Mouse (Mus musculus) v-Abl transformed pro-B cells (cell line): ENCODE measurements around the gene Xrcc5.

Source experiments
- in situ Hi-C, 2 experiments: fragments of 400-800 bp; cut with MboI; formaldehyde crosslinking; loops; one replicate each; pipeline ENCODE4 v1.15.1; 2025; ENCODE audit not compliant: unreplicated experiment in 2 of 2

The Xrcc5 gene

DNA sequence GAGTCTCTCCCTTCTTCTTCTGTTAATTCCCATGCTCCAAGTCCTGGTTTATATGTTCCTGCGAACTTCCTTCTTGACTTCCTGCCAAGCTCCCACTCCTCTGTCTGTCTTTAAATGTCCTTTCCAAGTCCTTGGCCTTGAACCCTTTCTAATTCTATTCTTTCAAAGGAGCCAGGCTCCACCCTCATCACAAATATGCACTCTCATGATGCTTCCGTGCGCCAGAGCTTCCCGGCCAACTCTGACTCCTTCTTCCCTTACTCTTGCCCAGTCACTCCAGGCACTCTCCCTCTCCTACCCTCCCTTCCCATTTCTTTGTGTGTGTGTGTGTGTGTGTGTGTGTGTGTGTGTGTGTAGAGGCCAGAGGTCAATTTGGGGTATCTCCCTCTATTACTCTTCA, 70.9 kb downstream of the Xrcc5 start:
- in situ Hi-C loops, result no loop called here

DNA sequence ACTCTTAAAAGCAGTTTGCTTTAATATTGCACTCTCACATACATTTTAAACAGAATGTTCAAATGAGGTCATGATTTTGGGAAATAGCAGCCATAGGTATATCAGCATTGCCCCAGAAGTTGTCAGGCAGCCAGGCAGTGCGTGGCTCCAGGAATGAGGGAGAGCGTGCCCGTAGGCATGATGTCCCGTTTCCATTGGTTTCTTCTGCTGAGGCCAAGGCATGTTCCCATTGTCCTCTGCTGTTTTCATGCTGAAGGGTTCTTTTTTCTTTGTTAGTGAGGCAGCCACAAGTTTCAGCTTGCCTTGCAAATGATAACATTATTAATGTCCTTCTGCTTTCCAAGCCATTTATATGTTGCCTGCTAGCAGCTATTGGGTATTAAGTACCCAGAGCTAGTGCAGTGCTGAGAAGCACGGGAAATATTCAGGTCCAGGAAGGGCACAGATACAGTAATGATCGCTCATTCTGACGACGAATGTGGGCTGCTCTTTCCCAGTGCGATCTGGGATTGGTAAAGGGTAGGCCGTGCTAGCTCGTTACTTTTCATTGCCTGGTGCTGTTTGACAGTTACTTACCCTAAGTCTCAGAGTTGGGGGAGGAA, 72.6 kb downstream of the Xrcc5 start:
- in situ Hi-C loops, result no loop called here

DNA sequence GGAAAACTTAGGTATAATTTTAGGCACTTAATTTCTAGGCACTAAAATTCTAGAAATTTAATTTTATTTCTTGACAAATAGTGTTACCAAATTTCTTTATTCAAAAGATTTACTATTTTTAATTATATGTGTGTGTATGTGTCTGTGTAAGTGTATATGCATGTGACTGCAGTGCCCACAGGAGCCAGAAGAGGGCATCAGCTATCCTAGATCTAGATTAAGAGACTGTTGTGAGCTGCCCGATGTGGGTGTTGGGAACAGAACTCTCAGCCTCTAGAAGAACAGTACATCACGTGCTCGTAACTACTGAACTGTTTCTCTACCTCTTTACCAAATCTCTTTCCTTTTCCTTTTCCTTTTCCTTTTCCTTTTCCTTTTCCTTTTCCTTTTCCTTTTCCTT, 73.3 kb downstream of the Xrcc5 start:
- in situ Hi-C loops, result no loop called here

DNA sequence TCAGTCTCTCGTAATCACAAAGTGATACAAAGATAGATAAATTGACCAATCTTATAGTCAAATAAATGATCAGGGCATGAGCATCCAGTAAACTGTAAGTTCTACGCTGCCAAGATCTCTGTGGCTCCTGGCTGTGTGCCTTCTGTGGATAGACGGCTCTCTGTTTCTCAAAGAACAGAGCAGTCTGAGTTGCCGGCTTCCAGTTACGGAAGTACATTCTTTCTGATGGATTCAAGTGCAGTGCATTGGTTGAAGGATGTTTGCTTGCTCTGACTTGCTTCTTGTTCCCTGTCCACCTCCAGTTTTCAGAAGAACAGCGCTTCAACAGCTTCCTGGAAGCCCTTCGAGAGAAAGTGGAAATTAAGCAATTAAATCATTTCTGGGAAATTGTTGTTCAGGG, 75.8 kb downstream of the Xrcc5 start:
- in situ Hi-C loops, result no loop called here

DNA sequence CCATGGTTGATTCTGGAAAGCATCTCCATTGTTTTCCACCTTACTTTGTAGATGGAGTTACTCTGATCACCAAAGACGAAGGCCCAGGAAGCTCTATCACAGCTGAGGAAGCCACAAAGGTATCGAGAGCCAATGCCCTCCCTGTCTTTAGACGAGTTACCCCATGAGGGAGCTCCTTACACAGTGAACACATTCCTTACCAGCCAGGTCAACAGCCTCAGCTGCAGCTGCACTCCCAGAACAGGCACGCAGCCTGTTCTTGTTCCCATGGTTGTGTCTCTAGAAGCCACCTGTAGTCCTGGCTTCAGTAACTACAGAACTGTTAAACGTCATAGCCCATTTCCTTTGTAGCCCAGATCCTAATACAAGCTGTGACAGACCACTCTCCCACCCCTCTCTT, 76.4 kb downstream of the Xrcc5 start:
- in situ Hi-C loops, result no loop called here

DNA sequence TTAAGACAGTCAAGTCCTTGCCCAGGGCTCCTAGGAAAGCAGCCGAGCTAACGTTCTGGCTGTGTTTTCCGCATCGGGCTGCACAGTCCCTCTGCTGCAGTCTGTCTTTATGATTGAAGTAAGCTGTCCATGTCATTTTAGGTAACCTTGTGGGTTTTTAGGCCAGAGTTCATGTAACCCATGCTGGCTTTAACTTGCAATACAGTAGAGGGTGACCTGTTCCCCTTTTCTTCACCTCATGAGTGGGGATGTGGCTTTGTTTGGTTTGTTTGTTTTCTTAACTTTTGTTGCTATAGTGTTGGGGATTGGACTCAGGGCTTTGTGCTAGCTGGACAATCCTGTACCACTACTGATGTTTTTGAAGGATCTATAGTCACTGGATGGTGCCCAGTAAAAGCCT, 83.2 kb downstream of the Xrcc5 start:
- in situ Hi-C loops, result no loop called here

DNA sequence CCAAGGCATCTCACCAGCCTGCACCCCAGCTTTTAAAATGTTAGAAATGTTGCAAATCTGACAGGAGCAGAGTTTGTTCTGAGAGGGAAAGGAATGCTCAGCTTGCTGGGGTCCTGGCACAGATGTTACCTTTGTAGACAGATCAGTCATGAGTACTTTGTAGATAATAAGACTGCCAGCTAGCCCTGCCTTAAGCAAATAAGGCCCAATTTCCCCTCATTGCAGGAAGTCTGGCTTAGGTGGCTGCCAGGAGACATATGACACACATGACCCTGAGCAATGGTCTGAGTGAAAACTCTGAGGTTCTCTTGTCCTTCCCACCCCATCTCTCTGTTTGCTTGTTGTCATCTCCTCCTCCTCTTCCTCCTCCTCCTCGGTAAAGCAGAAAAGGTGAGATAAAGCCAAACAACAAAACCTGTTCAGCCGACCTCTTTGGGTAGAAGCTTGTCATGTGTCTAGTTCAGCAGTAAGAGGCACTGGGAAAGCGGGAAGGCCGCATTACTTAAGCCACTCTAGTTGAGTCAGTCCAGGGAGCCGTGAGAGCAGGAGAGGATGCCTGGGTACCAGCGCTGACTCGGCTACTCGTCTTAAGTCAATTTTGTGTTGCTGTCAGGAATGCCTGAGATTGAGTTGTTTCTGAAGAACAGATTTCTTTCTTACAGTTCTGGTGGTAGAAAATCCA, 92.6 kb downstream of the Xrcc5 start:
- in situ Hi-C loops, result no loop called here

DNA sequence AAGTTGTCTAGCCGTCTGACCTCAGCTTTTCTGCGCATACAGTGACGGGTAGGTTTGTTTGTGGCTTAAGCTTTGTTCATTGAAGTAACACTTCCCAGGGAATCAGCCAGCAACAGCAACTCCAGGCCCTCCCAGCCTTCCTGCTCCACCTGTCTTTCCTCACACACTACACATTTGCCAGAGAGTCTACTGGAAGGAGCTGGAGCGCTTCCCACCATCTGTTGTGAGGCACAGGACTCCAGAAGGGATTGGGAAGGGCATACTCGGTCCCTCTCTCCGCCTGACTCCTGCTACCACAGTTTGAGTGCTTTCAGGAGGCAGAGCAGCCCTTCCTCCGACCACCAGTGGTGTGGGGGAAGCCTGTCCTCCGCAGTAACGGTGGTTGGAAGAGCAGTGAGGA, 93.4 kb downstream of the Xrcc5 start:
- in situ Hi-C loops, result no loop called here

DNA sequence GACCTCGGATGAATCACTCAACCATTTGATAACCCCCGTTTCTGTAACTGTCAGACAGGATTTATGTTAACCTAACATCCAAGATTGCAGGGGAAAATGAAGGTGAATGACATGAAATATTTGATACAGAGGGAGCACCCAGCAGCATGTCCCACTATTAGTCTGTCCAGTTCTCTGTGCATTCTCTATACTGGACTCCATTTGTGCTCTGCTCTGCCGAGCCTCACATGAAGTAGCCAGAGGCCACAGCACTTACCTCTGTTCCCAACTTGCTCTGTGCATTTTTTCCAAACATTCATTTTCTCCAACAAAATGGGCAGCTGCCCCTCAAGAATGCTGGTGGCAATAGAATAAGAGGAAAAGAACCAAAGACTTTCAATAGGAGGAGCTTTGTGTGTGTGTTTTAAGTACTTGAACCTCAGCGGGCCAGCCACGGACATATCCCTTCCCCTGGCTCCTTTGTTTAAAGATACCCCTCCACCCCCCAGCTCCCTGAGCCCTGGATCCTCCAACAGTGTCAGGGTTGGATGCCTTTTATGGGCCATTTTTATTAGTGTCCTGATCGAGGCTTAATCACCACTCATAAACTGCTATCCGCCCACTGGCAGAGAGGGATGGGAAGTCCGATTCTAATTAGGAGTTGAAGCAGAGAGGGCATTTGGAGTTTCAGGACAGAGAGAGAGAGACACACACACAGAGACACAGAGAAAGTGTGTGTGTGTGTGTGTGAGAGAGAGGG, 94.3 kb downstream of the Xrcc5 start:
- in situ Hi-C loops, result no loop called here

DNA sequence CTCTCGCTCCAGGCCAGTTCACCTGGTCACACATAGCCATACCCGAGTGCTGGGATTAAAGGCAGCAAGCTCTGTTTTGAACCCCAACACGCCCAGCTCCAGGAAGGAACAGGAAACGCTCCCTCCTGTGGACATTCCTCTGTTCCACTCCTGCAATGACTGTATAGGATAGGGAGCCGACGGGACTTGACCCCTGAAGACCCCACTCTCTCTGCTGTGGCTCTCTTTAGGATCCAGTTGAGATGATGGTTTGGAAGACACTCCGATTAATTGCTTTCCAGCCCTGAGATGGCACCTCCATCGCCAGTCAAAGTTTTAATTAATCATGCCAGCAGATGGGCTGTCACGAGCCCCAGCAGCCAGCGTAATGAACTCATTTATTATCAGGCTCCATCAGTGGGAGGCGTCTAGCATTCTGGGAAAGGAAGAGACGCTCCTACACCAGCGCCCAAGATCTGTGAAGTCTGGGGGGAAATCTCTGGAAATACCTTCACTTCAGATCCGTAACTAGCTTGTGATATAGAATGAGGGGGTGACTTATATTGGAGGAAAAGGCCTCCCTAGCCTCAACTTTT, 99.4 kb downstream of the Xrcc5 start:
- in situ Hi-C loops, result no loop called here

DNA sequence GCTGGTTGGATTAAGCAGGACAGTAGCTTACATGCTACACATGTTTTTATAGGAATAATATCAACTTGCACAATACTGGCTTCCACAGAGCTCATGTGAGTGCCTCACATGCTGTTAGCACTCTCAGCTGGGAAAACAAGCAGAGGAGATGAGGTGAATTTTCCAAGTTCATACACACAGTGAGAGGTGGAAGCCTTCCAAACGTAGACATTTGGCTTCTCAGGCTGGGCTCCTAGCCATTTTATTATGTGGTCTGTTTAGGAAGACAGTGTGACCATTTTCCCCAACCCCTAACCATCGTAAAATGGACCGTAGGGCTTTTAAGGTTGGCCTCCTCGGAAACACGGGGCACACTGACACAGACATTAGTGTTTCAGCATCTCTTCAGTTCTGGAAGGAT, 102.7 kb downstream of the Xrcc5 start:
- in situ Hi-C loops, result no loop called here

DNA sequence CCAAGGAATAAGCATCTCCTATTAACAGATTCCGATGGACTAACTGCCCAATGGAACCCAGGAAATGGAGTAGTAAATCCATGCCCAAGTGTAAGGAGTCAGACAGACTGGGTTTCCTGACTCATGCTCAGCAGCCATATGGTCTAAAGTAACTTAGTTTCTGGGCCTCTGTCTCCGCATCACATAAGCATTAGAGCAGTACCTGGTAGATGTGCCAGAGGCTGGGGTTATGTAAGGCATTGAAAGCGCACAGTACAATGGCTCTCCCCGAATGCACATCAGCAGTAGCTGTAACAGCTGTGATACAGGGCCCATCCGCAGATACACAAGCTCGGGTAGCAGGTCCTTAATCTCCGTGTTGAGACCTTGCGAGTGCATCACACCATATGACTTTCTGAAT, 103.9 kb downstream of the Xrcc5 start:
- in situ Hi-C loops, result no loop called here

DNA sequence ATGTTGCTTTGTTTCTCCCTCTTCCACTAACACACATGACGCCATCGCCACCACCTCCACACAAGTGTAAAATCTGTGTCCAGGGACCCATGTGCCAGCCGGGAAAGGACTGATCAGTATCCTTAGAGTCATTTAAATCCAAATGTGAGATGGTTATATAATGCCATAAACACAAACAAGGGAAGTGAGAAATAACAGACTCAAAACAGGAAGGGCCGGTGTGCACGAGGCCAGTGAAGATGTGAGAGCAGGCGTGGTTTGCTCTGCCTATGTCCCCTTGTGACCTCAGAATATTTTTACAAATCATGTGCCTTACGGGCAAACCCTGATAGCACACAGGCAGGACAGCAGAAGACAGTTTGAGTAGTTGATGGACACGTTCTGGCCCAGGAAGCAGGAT, 106.0 kb downstream of the Xrcc5 start:
- in situ Hi-C loops, result no loop called here

DNA sequence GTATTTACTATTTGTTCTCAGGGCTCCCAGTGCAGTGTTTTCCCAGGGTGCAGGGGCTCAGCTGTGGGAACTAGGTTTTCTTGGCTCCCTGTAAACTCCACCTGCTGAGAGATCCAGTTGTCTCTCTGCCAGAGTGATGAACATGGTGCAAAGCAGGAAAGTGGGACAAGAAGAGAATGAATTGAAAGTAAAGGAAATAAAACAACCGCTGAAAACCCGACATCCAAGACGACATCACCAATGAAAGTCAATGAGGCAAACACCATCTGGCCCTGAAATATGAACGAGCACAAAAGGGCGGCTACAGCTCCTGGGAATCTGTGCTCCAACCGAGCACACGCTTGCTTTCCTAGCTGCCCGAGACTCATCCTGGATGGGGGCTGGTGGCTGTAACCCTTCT, 106.9 kb downstream of the Xrcc5 start:
- in situ Hi-C loops, result no loop called here

DNA sequence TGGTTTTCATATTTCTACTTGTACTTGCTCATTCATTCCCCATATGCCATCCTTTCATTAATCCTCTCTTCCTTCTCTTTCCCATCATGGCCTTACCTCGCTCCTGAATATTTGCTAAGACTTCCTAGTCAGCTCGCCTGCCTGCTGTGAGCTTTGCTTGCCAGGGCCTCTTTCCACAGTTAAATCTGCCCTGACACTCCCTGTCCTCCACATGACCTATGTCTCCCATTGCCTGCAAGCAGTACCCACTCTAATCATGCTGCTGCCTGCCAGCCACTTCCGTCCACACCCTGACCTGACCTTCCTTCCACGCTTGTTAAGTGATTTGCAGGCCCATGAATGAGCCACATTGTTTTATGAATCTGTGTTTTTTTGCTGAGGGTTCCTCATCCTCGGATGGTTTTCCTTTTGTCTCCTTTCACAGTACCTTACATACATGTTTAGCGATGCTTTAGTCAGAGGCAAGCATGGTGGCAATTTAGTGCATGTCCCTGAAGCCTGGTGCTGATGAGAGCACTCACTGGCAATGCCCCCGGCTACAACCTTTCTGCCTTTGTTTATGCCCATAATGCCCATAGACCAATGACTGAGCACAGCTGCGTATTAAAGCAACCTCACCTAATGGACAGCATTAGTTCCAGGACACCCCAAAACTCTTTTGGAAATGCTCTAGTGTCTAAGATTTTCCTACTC, 107.5 kb downstream of the Xrcc5 start:
- in situ Hi-C loops, result no loop called here

DNA sequence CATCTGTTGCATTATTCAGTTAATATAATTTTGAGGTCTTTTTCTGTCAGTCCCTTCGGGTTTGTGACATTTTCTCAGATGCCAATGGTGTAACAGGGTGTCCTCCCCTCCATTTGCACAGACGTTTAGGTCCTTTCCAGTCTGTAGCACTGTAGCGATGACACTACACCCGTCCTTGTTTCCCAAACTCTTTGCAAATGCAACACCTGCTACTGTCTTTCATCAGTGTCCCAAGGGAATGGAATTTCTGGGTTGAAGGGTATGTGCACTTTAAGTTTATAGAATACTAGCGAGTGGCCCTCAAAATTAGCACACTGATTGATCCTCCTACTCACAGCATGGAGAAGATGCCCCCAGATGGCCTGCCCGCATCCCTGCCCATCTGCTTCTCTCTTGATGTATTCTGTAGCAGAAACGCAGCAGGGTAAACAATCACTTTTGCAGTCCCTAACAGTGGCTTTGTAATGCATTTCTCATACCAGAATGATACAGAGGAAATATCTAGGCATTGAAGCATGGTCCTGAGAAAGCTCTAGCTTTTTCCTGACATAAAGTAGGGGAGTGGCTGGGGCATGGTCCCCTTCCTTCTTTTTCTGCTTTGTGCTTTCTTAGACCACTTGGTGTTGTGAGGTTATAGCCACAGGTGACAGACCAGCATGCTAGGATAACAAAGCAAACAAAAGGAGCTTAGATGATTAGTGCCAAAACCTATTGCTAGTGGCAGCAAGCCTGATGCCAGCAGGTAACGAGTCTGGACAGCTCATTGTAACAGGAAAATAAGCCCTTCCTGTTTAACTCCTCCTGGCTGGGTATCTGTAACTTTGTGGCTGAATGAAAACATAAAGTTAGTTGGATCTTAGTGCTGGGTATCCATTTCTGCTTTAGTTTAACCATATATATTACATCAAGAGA, 111.8 kb downstream of the Xrcc5 start:
- in situ Hi-C loops, result no loop called here

DNA sequence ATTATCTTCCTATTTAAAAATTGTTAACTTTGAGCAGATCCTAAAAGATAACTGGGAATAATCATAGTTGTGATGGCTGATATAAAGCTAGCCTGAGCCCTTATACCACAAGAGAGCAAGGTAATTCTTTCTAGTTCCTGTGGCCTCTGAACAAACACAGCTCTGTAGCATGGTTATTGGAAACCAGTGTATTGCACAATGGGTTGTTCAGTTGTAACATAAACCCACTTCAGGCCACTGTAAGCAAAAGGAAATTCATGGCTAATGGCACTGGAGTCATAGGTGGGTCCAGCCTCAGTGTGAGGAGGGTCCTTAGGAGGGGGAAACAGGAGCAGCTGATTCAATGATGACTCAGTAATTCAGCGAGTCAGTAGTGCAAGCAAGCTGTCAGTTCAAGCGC, 113.0 kb downstream of the Xrcc5 start:
- in situ Hi-C loops, result loop anchor here (10.0 kb wide), 2 partner anchors 195 to 205 kb away; partner anchors contain the start of gene Mreg (in 1 of the 2)

DNA sequence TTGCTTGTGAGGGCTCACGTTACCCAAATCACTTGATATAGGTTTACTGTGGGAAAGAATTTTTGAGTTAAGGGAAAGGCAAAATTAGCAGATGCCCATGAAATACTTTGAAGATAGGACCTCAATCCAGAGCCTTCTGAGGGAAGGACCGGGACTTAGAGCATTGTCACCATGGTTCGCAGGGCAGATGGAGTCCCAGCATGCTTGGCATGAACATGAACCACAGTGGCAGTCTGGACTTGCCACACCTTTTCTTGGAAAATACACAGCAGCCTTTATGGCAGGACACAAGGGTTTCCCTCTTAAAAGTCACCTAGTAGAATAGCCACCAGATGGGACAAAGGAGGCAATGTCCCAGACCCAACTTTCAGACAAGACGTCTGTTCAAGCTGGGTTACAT, 114.9 kb downstream of the Xrcc5 start:
- in situ Hi-C loops, result loop anchor here (10.0 kb wide), 2 partner anchors 197 to 207 kb away; partner anchors contain the start of gene Mreg (in 1 of the 2)

DNA sequence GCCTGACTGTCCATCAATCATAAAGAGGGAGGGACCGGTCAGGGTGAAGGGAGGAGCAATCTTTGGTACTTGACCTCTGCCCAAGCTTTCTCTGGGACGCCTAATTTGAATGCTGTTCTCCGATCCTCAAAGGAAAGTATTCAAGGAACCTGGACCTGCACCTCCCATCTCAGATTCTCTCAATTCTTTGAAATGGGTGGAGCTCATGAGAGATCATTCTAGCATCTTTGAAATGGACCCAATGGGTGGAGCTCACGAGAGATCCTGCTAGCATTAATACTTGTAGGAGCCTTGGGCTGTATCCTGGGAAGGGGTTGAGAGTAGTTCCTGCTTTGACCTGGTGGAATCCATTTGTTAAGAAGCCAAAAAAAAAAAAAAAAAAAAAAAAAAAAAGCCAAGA, 119.2 kb downstream of the Xrcc5 start:
- in situ Hi-C loops, result loop anchor here (5.0 to 25.0 kb wide), 5 partner anchors 66 to 464 kb away; partner anchors contain the start of genes Smarcal1 (in 2 of the 2) and Mreg (in 1 of the 2)

DNA sequence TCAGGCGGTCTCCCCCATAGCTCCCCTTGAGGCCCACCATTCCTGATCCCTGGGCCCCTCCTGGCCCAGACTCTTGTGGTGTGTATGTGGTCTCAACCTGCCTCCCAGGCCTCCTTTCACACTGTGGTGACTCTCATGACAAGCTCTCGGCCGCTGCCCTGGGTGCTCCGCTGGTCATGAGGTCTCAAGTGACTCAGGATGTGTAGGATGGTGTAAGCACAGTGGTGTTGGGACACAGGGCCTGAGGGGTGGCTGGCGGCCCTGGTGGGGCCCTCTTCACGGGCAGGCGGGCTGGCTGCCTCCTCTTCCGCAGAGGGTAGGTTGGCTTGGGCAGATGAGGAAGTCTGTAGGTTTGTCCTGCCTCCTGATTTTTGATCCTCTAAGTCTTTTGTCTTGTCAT, 121.3 kb downstream of the Xrcc5 start:
- in situ Hi-C loops, result loop anchor here (5.0 to 25.0 kb wide), 5 partner anchors 64 to 466 kb away; partner anchors contain the start of genes Smarcal1 (in 2 of the 2) and Mreg (in 1 of the 2)
